Mouse (Mus musculus) brain, embryonic 14.5 days (tissue): ENCODE results near the gene Elane. TPM values are rescaled to one million over a fixed set of nuclear protein-coding genes. Genes with fewer than 3 reads are reported as not detected.

Experiments
- DNase-seq: peaks from one replicate; pipeline ENCODE4 v3.0.0-alpha.2; 2011; ENCODE audit warnings: low read depth
- CTCF ChIP-seq: fragments of 200-500 bp; IDR thresholded peaks from 2 replicates; pipeline ENCODE4 v1.5.1; 2012; ENCODE audit warnings: inconsistent platforms, mild to moderate bottlenecking, moderate library complexity, borderline replicate concordance; ENCODE audit not compliant: insufficient read depth, insufficient read length; ENCODE audit errors: extremely low read depth
- POLR2A ChIP-seq: fragments of 200-500 bp; IDR thresholded peaks from 2 replicates; pipeline ENCODE4 v1.6.1; 2012; ENCODE audit warnings: mild to moderate bottlenecking, inconsistent platforms, borderline replicate concordance; ENCODE audit not compliant: poor library complexity, insufficient read depth, insufficient read length, severe bottlenecking; ENCODE audit errors: extremely low read depth
- polyA plus RNA-seq: library from polyadenylated mRNA; depleted of rRNA; stranded (reverse); fragments of >200 nt; gene quantifications from 2 replicates; pipeline ENCODE4 v1.2.3, GENCODE M21; 2012; rRNA removed

The Elane gene
- polyA plus RNA-seq: 0.28 and 0.49 TPM in 2 replicates

DNA sequence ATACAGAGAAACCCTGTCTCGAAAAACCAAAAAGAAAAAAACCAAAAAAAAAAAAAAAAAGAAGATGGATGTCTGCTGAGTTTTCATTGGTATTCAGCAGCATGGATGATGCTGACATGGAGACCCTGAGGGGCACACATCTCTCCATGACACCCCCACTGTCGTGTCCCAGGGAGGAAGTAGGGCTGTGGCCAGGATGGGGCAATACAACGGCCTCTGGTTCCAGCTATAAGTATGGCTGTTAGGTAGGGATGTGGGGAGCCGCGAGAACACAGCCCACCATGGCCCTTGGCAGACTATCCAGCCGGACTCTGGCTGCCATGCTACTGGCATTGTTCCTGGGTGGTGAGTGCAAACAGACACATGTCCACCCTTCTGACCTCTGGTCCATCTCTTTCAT is at the start of gene Elane:
TSS of gene Elane (plus strand) at position 194 of the 400 bp plus-strand sequence.
- DNase-seq: no peak
- TF ChIP-seq CTCF (no peak), POLR2A (no peak)

GRCm38 (mm10) chr10:79836918-79837317 is 49.1 kb upstream of the Elane start:
- DNase-seq: no peak
- TF ChIP-seq CTCF (peak; percentile 18; the same call in 1 of the 2 replicates), POLR2A (no peak)

GRCm38 (mm10) chr10:79838151-79838550 is 47.9 kb upstream of the Elane start:
- DNase-seq: no peak
- TF ChIP-seq POLR2A (no peak), CTCF (no peak)

DNA sequence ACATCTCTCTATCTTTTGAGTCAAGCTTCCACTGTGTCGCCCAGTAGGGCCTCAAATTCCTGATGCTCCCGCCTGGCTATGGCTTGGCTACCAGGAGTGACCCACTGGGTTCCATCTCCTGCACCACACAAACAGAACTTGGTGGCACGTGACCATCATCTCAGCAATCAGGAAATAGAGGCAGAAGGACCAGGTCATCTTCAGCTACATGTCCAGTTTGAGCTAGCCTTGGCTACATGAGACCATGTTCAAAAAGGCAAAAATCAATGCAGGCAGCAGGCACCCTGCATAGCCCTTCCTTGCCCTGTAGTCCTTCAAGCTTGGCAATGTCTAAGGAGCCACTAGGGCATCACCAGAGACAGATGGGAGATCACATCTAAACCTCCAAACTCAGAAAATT is 46.0 kb upstream of the Elane start:
- no peak for DNase-seq
- TF ChIP-seq POLR2A: no peak

GRCm38 (mm10) chr10:79840644-79841551 is 45.1 kb upstream of the Elane start:
- DNase-seq: peak; percentile 78
- TF ChIP-seq POLR2A: 0 out of 2 replicates have a peak, but pooled peaks have one; percentile 10
- no peak for TF ChIP-seq CTCF

DNA sequence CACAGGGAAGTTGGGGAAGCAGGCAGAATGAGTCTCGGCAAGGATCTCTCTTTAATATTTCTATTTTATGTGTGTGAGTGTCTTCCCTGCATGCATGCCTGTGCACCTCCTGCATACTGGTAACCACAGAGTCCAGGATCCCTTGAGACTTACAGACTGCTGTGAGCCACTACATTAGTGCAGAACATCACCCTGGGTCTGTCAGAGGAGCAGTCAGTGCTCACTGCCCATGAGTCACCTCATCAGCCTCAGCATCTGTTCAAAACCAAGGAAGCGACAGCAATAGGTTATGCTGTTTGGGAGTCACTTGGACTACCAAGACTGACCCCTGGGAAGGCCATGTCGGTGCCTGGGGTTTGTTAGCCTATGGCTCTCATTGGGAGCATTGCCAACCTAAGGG is 43.7 kb upstream of the Elane start:
- no peak for DNase-seq
- TF ChIP-seq POLR2A: no peak
- TF ChIP-seq CTCF: no peak

DNA sequence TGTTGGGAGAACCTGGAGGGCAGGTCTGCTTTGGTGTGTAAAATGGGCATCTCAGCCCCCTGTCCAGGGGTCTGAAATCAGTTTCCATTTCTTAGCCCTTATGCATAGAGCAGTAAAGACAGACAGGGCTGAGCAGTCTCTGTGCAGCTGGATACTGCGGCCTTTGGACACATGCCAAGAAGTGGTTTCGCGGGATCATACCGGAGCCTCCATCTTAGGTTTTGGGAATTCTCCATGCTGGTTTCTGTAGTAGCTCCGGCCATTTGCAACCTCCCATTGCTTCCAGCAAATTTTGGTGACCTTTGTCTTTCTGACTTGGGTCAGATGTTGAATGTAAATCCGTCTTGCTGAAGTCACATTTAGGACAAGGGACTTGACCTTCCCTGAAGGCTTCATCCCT is 42.6 kb upstream of the Elane start:
- TF ChIP-seq CTCF: no peak
- no peak for TF ChIP-seq POLR2A

DNA sequence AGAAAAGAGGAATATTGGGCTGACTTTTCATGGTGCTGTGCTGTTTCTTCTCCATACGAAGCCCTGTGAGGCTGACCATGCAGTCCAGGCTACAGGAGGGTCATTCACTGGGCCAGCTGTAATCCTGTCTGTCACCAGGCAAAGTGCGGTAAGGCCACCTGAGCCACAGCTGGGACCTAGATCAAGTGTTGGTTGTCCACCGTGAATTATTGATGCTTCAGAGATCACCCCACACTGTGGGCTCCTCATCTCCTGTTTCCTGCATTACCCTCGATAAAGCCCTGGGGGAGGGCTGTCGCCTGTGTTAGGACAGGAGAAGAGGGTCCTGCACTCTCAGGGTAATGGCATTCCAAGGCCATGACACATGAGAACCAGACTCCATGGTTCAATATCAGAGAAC is 39.5 kb upstream of the Elane start:
- no peak for TF ChIP-seq CTCF
- TF ChIP-seq POLR2A: no peak
- no peak for DNase-seq

More for the DNA sequence above, 42.6 kb upstream of the Elane start:
- DNase-seq: peak; percentile 63

DNA sequence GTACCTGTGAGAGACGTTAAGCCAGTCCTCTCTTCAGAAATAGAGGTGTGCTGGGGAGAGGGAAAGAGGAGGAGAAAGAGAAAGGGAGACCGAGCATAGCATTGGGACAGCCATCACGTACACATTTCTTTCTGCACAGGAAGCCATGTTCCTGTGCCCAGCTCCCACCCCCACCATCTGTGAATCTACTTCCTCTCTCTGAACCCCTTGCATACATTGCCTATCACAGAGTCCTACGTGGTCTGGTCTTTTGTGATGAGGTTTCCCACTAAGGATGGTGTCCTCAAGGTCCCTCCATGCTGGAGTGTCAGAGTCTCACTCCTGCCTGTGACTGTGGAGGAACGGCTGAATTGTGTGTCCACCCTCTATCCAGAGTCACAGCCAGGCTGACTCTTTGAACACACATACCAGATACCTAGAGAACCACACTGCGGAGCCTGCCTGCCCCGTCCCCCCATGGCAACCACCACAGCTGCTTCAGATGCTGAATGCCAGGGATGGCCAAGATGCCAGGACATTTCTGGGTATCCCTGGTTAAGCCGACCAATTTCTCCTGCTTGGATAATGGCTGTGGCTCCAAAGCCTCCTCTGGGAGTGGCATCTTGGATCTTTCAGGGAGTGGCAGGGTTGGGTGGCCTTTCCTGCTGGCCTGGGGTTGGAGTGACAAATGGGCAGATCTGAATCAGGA is 36.0 kb upstream of the Elane start:
- DNase-seq: no peak
- TF ChIP-seq POLR2A (no peak), CTCF (no peak)

DNA sequence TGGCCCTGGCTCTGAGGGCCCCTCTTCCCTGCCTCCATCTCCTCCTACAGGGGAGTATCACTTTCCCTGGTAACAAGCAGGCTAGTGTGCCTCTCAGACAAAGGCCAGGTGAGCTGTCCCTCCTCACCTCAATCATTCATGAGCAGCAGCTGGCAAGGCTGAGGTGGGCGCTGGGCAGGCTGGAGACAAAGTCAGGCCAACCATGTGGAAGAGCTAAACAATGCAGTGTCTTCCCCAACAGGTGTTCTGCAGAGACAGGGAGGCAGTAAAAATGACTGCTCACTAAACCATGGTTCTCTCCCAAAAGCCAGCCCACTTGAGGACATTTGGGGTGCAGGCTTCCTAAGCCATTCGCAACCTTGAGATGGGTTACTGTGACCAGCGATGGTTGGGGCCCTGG is 34.4 kb upstream of the Elane start:
- no peak for DNase-seq

DNA sequence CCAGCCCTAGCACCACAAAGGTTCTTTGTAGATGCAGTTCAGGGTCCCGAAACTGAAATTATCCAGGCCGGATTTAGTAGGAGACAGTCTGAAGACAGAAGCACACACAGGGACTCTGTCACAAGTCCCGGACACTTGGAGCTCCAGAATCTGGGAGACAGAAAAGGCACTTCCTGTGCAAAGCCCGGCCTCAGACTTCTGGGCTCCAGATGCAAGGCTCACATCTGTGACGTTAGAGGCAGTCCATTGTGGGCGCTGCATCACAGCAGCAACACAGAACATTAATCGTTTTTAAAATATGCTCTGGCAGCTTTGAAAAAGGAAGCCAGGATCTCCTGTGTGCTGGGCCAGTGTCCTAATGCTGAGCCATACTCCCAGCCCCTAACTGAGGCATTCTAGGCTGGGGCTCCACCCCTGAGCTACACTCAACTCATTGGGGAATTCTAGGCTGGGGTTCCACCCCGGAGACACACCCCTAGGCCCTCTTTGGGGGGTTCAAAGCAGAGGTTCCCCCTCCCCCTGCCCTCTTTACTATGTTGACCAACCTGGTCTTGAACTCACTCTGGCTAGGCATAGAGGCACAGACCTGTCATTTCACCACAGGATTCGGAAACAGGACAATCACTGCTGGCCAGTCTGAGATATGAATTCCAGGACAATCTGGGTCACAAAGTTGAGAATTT is 33.8 kb upstream of the Elane start:
- DNase-seq: no peak
- TF ChIP-seq CTCF (no peak), POLR2A (no peak)

More for the DNA sequence above, 34.4 kb upstream of the Elane start:
- no peak for TF ChIP-seq POLR2A
- no peak for TF ChIP-seq CTCF
